Mouse (Mus musculus) neural tube, embryonic 15.5 days (tissue): ENCODE results near the gene Rrnad1. TPM values are rescaled to one million over a fixed set of nuclear protein-coding genes. Genes with fewer than 3 reads are reported as not detected.
"Not testable (repeated sequence)": the region's sequence is repeated elsewhere in the genome, so short reads cannot be mapped to it uniquely, and the experiment has no call there.

Experiments
- ATAC-seq: fragments of 200-750 bp; cut with Nextera tagmentation; 2 replicates; pipeline ENCODE4 v1.8.0; 2017; ENCODE audit warnings: mild to moderate bottlenecking, moderate TSS enrichment, moderate library complexity; ENCODE audit not compliant: low FRiP score
- H3K27ac ChIP-seq: fragments of 300-500 bp; sonication (generic); replicated peaks from 2 replicates; pipeline ENCODE4 v1.5.1; 2015; ENCODE audit warnings: mild to moderate bottlenecking, inconsistent platforms
- H3K27me3 ChIP-seq: fragments of 300-500 bp; sonication (generic); replicated peaks from 2 replicates; pipeline ENCODE4 v1.6.1; 2015; ENCODE audit warnings: inconsistent platforms
- H3K36me3 ChIP-seq: fragments of 300-500 bp; sonication (generic); 2 replicates; pipeline ENCODE4 v1.6.1; 2015; ENCODE audit warnings: inconsistent platforms
- H3K4me1 ChIP-seq: fragments of 300-500 bp; sonication (generic); 2 replicates; pipeline ENCODE4 v1.6.1; 2015; ENCODE audit warnings: inconsistent platforms
- H3K4me2 ChIP-seq: fragments of 300-500 bp; sonication (generic); 2 replicates; pipeline ENCODE4 v1.6.1; 2015; ENCODE audit warnings: inconsistent platforms, mild to moderate bottlenecking, moderate library complexity
- H3K4me3 ChIP-seq: fragments of 300-500 bp; sonication (generic); replicated peaks from 2 replicates; pipeline ENCODE4 v1.5.1; 2015; ENCODE audit warnings: mild to moderate bottlenecking, inconsistent platforms
- H3K9ac ChIP-seq: fragments of 300-500 bp; sonication (generic); replicated peaks from 2 replicates; pipeline ENCODE4 v1.6.1; 2015; ENCODE audit warnings: mild to moderate bottlenecking, inconsistent platforms
- H3K9me3 ChIP-seq: fragments of 300-500 bp; sonication (generic); replicated peaks from 2 replicates; pipeline ENCODE4 v1.6.1; 2016; ENCODE audit warnings: inconsistent platforms
- WGBS: fragments of 180-500 bp; shearing (Covaris S2); methylation state at CpG from one replicate; pipeline ENCODE4 v1.1.7; 2015; ENCODE audit warnings: mixed read lengths; 5-methylcytosine and 5-hydroxymethylcytosine counted together
- polyA plus RNA-seq: library from polyadenylated mRNA; unstranded; fragments of >200 nt; fragmentation: Nextera tagmentation; extraction: Ambion mirVana; gene quantifications from 2 replicates; pipeline ENCODE4 v1.2.1, GENCODE M21; 2015

Gene Rrnad1
- polyA plus RNA-seq, 1 experiment from 2014 or later = 19.3 TPM

DNA sequence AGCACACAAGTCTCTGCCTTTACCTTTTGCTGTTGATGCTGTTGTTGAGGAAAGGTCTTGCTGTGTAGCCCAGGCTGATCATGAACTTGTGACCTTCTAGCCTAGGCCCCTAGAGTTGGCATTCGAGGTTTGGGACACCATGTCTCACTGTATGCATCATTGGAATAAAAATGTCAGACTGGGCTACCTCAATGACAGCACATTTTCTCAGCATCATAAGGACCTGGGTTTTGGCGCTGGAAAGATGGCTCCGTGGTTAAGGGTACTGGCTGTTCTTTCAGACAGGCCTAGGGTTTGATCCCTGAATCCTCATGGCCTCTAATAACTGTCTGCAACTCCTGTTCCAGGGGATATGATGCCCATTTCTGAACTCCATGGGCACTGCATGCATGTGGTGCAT is 30.7 kb downstream of the Rrnad1 start:
- no peak overlapping the region for H3K27ac ChIP-seq
- no peak overlapping the region for H3K4me3 ChIP-seq
- no peak overlapping the region for H3K9ac ChIP-seq
- 85% methylated on average over 3 of the region's 3 CpGs for WGBS
- no peak overlapping the region for H3K4me2 ChIP-seq
- H3K9me3 ChIP-seq = no peaks in the 10 kb centered on the region
- no peaks in the 10 kb centered on the region for H3K27me3 ChIP-seq
- H3K4me1 ChIP-seq = no peaks in the 10 kb centered on the region
- H3K36me3 ChIP-seq = no peaks in the 10 kb centered on the region
- ATAC-seq = no peak

- whole genome bisulfite sequencing = 67% methylated on average over 3 of the region's 3 CpGs
- H3K9ac ChIP-seq = no peak overlapping the region
- no peaks in the 10 kb centered on the region for H3K27me3 ChIP-seq
- no peaks in the 10 kb centered on the region for H3K9me3 ChIP-seq
- H3K4me3 ChIP-seq = no peak overlapping the region
- no peaks in the 10 kb centered on the region for H3K4me1 ChIP-seq
- no peak overlapping the region for H3K4me2 ChIP-seq
- no peak overlapping the region for H3K27ac ChIP-seq
- H3K36me3 ChIP-seq = no peaks in the 10 kb centered on the region
- ATAC-seq = no peak
Measured at GRCm38 (mm10) chr3:87899266-87899665, 31.3 kb downstream of the Rrnad1 start.

DNA sequence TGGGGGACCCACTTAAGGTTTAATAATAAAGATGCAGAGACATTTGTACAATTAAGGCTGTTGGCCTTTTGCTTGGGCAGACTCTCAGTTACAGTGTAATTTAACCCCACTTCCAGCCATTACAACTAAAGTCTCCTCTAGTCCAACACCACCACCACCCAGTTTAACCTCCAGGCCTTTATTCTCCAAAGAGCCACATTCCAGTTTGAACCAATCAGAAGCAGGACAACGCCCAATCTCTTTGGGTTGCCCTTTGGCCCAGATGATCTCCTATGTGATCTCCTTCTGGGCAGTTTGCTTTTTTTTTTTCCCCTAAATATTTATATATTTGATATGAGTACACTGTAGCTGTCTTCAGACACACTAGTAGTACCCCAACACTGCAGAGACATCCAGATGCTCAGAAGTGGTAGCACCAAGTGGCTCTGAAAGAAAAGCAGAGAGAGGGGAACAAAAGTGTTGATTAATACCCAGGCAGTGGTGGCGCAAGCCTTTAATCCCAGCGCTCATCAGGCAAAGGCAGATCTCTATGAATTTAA is 37.1 kb downstream of the Rrnad1 start:
- Histone ChIP-seq H3K4me2 (no peak overlapping the region), H3K4me1 (no peaks in the 10 kb centered on the region), H3K36me3 (no peaks in the 10 kb centered on the region), H3K27ac (no peak overlapping the region), H3K9me3 (no peaks in the 10 kb centered on the region), H3K9ac (no peak overlapping the region), H3K4me3 (no peak overlapping the region), H3K27me3 (no peaks in the 10 kb centered on the region)
- 78% methylated on average over 3 of the region's 3 CpGs for WGBS
- ATAC-seq = no peak

DNA sequence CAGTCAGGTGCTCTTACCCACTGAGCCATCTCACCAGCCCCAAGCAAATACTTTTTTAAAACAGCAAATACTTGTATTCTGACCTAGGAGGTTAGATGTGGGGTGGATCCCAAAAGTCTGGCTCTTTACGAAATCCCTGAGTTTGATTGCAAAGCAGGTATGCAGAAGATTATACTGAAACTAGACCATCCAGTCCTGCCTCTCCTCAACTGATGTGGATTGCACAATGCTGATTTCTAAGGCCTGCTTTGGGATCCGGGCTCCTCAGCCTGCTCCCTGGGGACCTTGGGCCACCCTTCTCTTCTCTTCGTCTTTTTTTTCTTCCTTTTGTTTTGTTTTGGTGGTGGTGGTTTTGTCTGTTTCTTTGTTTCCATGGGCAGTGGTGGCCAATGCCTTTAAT is 39.0 kb downstream of the Rrnad1 start:
- ATAC-seq = no peak
- H3K9ac ChIP-seq = no peak overlapping the region
- 0 out of 2 replicates have a peak, but pooled peaks cover 2% of the 10 kb centered on the region for H3K4me1 ChIP-seq
- no peak overlapping the region for H3K27ac ChIP-seq
- H3K27me3 ChIP-seq = no peaks in the 10 kb centered on the region
- WGBS = 65% methylated on average over 3 of the region's 3 CpGs
- no peak overlapping the region for H3K4me2 ChIP-seq
- H3K4me3 ChIP-seq = no peak overlapping the region
- no peaks in the 10 kb centered on the region for H3K36me3 ChIP-seq
- no peaks in the 10 kb centered on the region for H3K9me3 ChIP-seq

- H3K27ac ChIP-seq, H3K9me3 ChIP-seq, H3K36me3 ChIP-seq, H3K9ac ChIP-seq, ATAC-seq, H3K27me3 ChIP-seq, H3K4me2 ChIP-seq, H3K4me3 ChIP-seq: not testable (repeated sequence)
- H3K4me1 ChIP-seq = peaks cover 26% of the 10 kb centered on the region
- WGBS = 81% methylated on average over 4 of the region's 4 CpGs
Measured at GRCm38 (mm10) chr3:87887400-87887799, 43.1 kb downstream of the Rrnad1 start.

DNA sequence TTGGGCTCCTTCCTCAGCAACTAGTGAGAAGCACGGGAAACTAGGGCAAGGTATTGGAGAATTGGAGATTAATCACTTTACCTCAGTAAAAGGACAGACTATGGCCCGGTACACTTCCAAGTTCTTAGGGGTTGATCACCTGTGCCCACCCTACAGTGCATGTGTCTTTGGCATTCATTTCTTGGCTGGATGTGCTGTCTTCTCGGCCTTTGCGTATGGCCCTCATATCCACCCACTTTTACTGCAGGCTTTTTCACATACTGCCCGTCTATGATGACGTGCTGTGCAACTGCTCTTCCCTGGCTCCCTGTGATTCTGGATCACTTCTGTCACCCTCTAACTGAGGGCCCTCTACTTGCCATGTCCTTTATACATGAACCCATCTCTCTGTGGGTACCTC is 44.1 kb downstream of the Rrnad1 start:
- no peak for ATAC-seq
- Histone ChIP-seq H3K27ac (no peak overlapping the region), H3K4me2 (peak overlapping the region; percentile 60), H3K4me3 (peak overlapping the region; percentile 95), H3K9ac (no peak overlapping the region), H3K9me3 (no peaks in the 10 kb centered on the region), H3K4me1 (peaks cover 27% of the 10 kb centered on the region), H3K36me3 (no peaks in the 10 kb centered on the region), H3K27me3 (no peaks in the 10 kb centered on the region)
- 85% methylated on average over 6 of the region's 6 CpGs for WGBS

- Histone ChIP-seq H3K9ac (peak overlapping the region; percentile 41; the same call in 1 of the 2 replicates), H3K27me3 (no peaks in the 10 kb centered on the region), H3K36me3 (no peaks in the 10 kb centered on the region), H3K4me1 (peaks cover 27% of the 10 kb centered on the region), H3K27ac (peak overlapping the region; percentile 58; the same call in 1 of the 2 replicates), H3K9me3 (no peaks in the 10 kb centered on the region), H3K4me3 (peak overlapping the region; percentile 95), H3K4me2 (peak overlapping the region; percentile 60)
- WGBS = 12% methylated on average over 10 of the region's 10 CpGs
- no peak; the same call in 1 of the 2 replicates for ATAC-seq
Measured at GRCm38 (mm10) chr3:87886004-87886365, 44.5 kb downstream of the Rrnad1 start.

GRCm38 (mm10) chr3:87885281-87886003 is 45.1 kb downstream of the Rrnad1 start, which contains the start of gene Prcc:
TSS of gene Prcc (minus strand) at chr3:87885608.
- Histone ChIP-seq H3K4me1 (peaks cover 27% of the 10 kb centered on the region), H3K4me3 (peak within 1 kb of the TSS; percentile 95), H3K36me3 (peaks cover 3% of the 10 kb centered on the region), H3K4me2 (peak within 1 kb of the TSS; percentile 75), H3K27ac (peak within 1 kb of the TSS; percentile 88), H3K27me3 (no peaks in the 10 kb centered on the region), H3K9me3 (no peaks in the 10 kb centered on the region), H3K9ac (peak within 1 kb of the TSS; percentile 95)
- WGBS = under 1% methylated on average over 33 of the region's 33 CpGs
- peak; percentile 98 for ATAC-seq

- Histone ChIP-seq H3K27ac (peak overlapping the region; percentile 88), H3K4me3 (peak overlapping the region; percentile 95), H3K9ac (peak overlapping the region; percentile 95), H3K9me3 (no peaks in the 10 kb centered on the region), H3K4me1 (peaks cover 27% of the 10 kb centered on the region), H3K27me3 (no peaks in the 10 kb centered on the region), H3K36me3 (peaks cover 9% of the 10 kb centered on the region), H3K4me2 (peak overlapping the region; percentile 75)
- ATAC-seq = peak; percentile 17
- 0% methylated on average over 28 of the region's 28 CpGs for WGBS
Measured at GRCm38 (mm10) chr3:87884708-87885251, 45.7 kb downstream of the Rrnad1 start.

GRCm38 (mm10) chr3:87884291-87884690 is 46.2 kb downstream of the Rrnad1 start:
- Histone ChIP-seq H3K4me2 (peak overlapping the region; percentile 75), H3K9me3 (no peaks in the 10 kb centered on the region), H3K27me3 (no peaks in the 10 kb centered on the region), H3K4me1 (peaks cover 27% of the 10 kb centered on the region), H3K9ac (peak overlapping the region; percentile 95), H3K36me3 (peaks cover 9% of the 10 kb centered on the region), H3K27ac (peak overlapping the region; percentile 88; the same call in 1 of the 2 replicates), H3K4me3 (peak overlapping the region; percentile 95)
- ATAC-seq = no peak
- 5% methylated on average over 3 of the region's 3 CpGs for WGBS

DNA sequence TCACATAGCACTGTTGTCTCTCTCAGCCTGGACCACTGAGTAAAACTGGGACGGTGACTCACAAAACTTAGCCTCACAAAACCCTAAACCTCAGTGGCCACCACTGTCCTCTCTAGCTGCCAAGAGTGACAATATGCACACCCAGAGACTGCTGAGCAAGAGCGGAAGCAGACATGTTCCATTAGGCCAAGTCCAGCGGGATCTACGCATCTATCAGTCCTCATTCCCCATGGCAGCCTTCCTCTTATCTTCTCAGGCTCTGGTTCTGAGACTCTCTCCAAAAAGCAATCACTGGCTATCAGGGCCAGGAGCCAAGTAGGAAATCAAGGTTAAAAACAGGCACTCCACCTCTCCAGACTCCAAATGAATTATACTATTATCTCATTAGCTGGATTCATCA is 52.8 kb downstream of the Rrnad1 start:
- Histone ChIP-seq H3K4me1 (peaks cover 9% of the 10 kb centered on the region), H3K27me3 (no peaks in the 10 kb centered on the region), H3K9me3 (no peaks in the 10 kb centered on the region), H3K4me3 (no peak overlapping the region), H3K27ac (no peak overlapping the region), H3K9ac (no peak overlapping the region), H3K4me2 (no peak overlapping the region), H3K36me3 (peaks cover 19% of the 10 kb centered on the region)
- WGBS = 93% methylated on average over 4 of the region's 4 CpGs
- no peak for ATAC-seq
